Mouse (Mus musculus) embryonic facial prominence, embryonic 12.5 days (tissue): ENCODE measurements at regions not wholly inside any gene's neighbourhood (a gene's known extent, or its start where the extent isn't known, plus 50 kb on each side); places are given as distances from the start of the nearest gene placed in this dataset.

Experiments used
- ATAC-seq: fragments of 200-750 bp; cut with Nextera tagmentation; 2 replicates; pipeline ENCODE4 v1.8.0; 2017; ENCODE audit not compliant: insufficient number of reproducible peaks, insufficient read depth, low FRiP score, low TSS enrichment
- H3K27ac ChIP-seq: fragments of 300-500 bp; sonication (generic); 2 replicates; pipeline ENCODE4 v1.5.1; 2016; ENCODE audit warnings: mild to moderate bottlenecking
- H3K27me3 ChIP-seq: fragments of 300-500 bp; sonication (generic); 2 replicates; pipeline ENCODE4 v1.6.1; 2016; ENCODE audit warnings: mild to moderate bottlenecking, moderate library complexity
- H3K36me3 ChIP-seq: fragments of 300-500 bp; sonication (generic); 2 replicates; pipeline ENCODE4 v1.6.1; 2016; ENCODE audit warnings: mild to moderate bottlenecking
- H3K4me1 ChIP-seq: fragments of 300-500 bp; sonication (generic); 2 replicates; pipeline ENCODE4 v1.6.1; 2016
- H3K4me2 ChIP-seq: fragments of 300-500 bp; sonication (generic); replicated peaks from 2 replicates; pipeline ENCODE4 v1.6.1; 2016; ENCODE audit warnings: mild to moderate bottlenecking, moderate library complexity
- H3K4me3 ChIP-seq: fragments of 300-500 bp; sonication (generic); 2 replicates; pipeline ENCODE4 v1.5.1; 2016; ENCODE audit warnings: mild to moderate bottlenecking
- H3K9ac ChIP-seq: fragments of 300-500 bp; sonication (generic); 2 replicates; pipeline ENCODE4 v1.6.1; 2016; ENCODE audit warnings: mild to moderate bottlenecking, moderate library complexity
- H3K9me3 ChIP-seq: fragments of 300-500 bp; sonication (generic); 2 replicates; pipeline ENCODE4 v1.6.1; 2016; ENCODE audit warnings: mild to moderate bottlenecking, moderate library complexity
- WGBS: fragments of 180-500 bp; shearing (Covaris S2); methylation state at CpG from one replicate; pipeline ENCODE4 v1.1.7; 2016; 5-methylcytosine and 5-hydroxymethylcytosine counted together

DNA sequence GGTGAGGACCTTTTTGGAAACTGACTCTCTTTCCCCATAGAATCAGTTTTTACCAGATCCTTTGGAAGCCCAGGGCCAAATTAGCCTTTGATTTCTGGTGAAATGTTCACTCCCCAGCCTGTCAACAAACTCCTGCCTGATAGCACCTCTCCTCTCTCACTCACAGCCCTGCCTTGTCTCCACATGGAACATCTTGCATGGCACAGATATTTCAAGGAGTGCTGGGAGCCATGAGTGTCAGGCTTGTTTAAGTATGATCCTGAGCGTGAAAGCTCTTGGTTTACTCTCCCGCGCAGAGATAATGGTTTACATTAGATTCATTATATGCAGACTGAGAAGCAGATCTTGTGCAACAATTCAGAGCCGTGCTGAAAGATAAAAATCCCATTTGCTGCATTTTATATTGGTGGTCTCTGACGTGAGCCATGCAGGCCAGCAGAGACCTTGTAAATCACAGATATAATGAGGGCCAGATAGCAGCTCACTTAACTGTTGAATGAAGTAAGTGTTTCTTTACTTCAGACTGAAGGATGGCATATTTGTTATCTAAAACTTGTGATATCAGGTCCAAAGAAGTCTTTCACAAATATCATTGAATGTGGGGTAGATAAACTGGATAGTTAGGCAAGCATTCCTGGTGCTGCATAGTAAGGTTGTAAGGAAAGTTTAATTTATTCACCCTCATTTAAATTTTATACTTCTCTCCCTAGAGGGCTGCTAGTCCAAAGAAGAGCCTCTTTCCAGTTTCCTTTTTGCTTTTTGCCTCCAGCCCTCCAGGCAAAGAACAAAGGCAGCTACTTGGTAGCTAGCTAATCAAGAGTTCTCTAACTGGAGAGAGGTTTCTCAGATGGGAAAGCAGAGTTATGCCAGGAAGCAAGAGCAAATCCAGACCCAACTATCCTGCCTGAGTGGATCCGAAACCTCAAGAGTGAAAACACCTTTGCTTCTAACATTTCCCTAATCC is 81.8 kb downstream of the Tbx18 start:
- H3K27me3 ChIP-seq, result no peaks in the 10 kb centered on the region
- no peaks in the 10 kb centered on the region for H3K36me3 ChIP-seq
- no peak overlapping the region for H3K27ac ChIP-seq
- no peak overlapping the region for H3K4me2 ChIP-seq
- H3K4me3 ChIP-seq, result no peak overlapping the region
- no peak for ATAC-seq
- no peak overlapping the region for H3K9ac ChIP-seq
- H3K4me1 ChIP-seq, result no peaks in the 10 kb centered on the region
- no peaks in the 10 kb centered on the region for H3K9me3 ChIP-seq
- 49% methylated on average over 6 of the region's 6 CpGs for WGBS

DNA sequence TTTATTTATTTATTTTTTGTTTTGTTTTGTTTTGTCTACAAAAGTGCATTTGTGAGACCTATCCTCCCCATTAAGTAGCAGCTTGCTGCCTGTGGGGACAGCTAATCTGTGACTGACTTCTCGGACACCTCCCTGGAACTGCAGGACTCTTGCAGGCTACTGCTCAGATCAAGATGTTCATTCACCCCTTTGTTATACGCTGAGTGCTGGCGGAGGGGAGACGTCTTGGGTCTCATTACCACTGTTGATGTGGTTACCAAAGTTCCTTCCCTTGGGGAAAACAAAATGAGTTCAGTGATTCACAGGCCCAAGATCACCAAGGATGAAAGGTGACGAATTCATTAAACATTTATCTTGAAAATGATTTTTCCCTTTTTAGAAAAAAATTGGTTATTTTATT is 82.7 kb downstream of the Tbx18 start:
- Histone ChIP-seq H3K27ac (no peak overlapping the region), H3K4me2 (no peak overlapping the region), H3K9me3 (no peaks in the 10 kb centered on the region), H3K4me3 (no peak overlapping the region), H3K9ac (no peak overlapping the region), H3K27me3 (no peaks in the 10 kb centered on the region), H3K36me3 (no peaks in the 10 kb centered on the region), H3K4me1 (no peaks in the 10 kb centered on the region)
- no peak for ATAC-seq
- 35% methylated on average over 5 of the region's 5 CpGs for WGBS

DNA sequence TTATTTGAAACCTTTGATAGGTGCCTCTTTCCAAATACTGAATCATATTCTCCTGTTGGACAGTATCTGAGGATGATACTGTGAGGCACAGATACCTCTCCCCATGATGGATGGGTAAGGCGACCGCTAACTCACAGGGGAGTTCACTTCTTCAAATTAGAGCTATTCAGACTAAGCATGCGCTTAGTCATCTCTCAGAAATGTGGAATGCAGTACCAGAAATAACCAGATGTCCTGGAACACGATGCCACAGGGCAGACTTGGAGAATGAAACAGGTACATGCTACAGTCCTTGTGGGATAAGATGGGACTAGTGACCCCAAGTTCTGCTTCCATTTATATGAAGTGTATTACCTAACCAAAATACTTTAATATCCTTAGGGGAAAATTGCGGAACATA is 86.0 kb downstream of the Tbx18 start:
- WGBS, result 81% methylated on average over 5 of the region's 5 CpGs

DNA sequence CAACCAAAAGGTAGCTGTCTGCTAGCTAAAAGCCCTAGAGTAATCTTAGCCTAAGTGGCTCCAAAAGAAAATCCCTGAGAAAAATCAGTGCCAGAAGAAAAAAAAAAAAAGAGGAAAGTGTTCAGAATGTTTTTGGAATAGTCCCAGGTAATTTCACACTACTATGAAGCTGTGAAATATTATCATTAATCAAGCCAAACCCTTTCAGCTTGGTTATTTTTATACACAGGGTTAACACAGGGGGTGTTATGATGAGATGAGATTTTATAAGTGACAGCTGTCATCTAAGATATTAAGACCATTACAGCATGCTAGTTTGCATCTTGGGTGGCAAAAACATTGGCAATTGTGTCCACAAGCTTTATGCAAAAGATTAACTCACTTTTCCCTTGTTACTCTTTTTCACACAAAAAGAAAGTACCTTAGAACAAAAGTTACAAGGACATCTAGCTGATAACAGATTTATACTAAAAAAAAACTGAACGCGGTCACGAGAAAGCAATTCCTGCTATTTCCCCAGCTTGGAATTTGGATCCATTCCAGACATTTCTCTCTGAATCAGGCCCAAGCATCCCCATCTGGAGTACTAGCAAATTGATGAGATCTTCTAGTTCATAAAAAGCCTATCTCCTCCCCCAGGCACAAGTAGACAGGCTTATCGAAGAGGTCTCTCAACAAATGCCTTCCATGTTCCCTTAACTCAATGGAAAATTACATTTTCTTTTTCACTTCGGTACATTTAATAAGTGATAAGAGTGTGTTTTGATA is 97.0 kb downstream of the Tbx18 start:
- no peaks in the 10 kb centered on the region for H3K36me3 ChIP-seq
- no peaks in the 10 kb centered on the region for H3K4me1 ChIP-seq
- no peak overlapping the region for H3K27ac ChIP-seq
- H3K27me3 ChIP-seq, result no peaks in the 10 kb centered on the region
- no peak overlapping the region for H3K4me2 ChIP-seq
- H3K9me3 ChIP-seq, result no peaks in the 10 kb centered on the region
- WGBS, result 79% methylated on average over 5 of the region's 5 CpGs
- no peak for ATAC-seq
- H3K9ac ChIP-seq, result no peak overlapping the region
- H3K4me3 ChIP-seq, result no peak overlapping the region

More for the DNA sequence above, 86.0 kb downstream of the Tbx18 start:
- H3K4me3 ChIP-seq, result no peak overlapping the region
- H3K4me1 ChIP-seq, result no peaks in the 10 kb centered on the region
- no peaks in the 10 kb centered on the region for H3K36me3 ChIP-seq
- H3K4me2 ChIP-seq, result no peak overlapping the region
- H3K9ac ChIP-seq, result no peak overlapping the region
- no peaks in the 10 kb centered on the region for H3K27me3 ChIP-seq
- no peak overlapping the region for H3K27ac ChIP-seq
- no peak for ATAC-seq
- no peaks in the 10 kb centered on the region for H3K9me3 ChIP-seq

DNA sequence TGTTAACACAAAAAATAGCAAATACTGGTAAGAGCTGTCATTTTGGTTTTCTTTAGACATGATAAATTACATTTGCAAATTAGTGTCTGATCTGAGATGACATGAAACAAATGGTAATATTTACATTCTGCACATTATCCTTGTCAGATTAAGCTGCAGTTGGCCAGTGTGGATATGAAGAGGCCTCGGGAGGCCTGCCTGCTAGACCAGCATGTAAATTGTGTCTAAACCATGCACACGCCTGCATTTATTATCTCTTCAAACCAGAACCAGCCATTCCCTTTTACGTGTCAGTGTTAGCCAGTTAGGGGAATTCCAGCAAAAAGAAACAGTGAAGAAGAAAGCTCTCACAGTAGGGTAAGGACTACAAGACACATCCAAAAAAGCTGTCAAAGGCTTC is 104.6 kb downstream of the Tbx18 start:
- Histone ChIP-seq H3K9me3 (no peaks in the 10 kb centered on the region), H3K36me3 (no peaks in the 10 kb centered on the region), H3K4me2 (no peak overlapping the region), H3K4me3 (no peak overlapping the region), H3K9ac (no peak overlapping the region), H3K27ac (no peak overlapping the region), H3K27me3 (no peaks in the 10 kb centered on the region), H3K4me1 (no peaks in the 10 kb centered on the region)
- 59% methylated on average over 3 of the region's 3 CpGs for WGBS
- ATAC-seq, result no peak

DNA sequence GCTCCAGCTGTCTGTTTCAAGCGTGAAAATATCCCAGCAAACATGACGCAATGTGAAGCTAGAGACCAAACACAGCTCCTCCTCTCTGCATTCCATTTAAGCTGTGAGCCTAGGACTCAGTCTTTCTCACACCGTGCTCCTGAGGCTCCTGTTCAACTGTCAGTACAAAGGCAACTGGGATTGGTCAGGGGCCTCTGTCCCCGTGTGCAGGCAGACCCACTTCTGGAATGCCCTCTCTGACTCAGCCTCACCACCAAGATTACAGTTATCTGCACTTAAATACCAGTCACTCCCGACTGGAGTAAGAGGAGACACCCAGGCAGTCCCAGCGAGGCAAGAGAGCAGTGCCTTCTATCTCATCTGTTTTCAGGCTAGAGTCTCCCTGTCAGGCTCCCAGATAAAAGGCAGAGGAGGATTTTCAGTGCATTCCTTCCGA is 112.8 kb downstream of the Tbx18 start:
- no peak overlapping the region for H3K4me3 ChIP-seq
- H3K36me3 ChIP-seq, result no peaks in the 10 kb centered on the region
- no peak overlapping the region for H3K27ac ChIP-seq
- no peaks in the 10 kb centered on the region for H3K4me1 ChIP-seq
- no peaks in the 10 kb centered on the region for H3K9me3 ChIP-seq
- no peak overlapping the region for H3K9ac ChIP-seq
- ATAC-seq, result no peak
- 34% methylated on average over 7 of the region's 7 CpGs for WGBS
- no peaks in the 10 kb centered on the region for H3K27me3 ChIP-seq
- H3K4me2 ChIP-seq, result no peak overlapping the region

DNA sequence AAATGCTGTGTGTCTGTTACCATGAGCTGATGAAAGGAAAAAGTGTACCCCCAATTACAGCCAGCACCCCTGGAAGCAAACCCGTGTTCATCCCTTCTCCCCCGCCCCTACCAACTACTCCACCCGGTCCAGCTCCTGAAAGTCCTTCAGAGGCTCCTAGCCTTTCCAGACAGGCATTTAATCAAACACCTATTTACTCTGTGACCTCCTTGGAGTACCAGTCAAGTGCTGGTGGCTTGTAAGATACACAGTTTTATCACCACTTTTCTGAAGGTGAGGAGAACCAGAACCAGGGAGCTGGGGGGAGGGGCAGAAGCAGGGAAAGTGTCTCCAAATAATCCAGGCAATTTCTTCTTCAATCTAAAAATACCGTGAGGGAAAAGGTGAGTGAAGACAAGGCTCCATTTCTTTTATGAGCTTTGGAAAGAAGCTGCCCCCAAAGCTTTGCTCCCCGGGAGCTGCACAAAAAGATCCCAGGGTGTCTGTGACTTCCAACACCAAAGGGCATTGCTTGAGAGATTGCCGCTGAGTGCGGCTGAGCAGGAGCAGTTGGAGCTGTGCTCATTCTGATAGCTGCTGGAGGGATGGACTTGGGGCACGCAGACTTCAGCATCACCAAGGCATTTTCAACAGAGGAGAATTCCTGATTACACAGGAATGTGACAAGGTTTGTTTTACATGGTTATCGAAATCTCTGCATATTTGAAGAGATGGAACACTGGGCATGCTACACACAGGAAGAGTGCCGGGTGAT is 123.0 kb downstream of the Tbx18 start:
- ATAC-seq, result no peak

DNA sequence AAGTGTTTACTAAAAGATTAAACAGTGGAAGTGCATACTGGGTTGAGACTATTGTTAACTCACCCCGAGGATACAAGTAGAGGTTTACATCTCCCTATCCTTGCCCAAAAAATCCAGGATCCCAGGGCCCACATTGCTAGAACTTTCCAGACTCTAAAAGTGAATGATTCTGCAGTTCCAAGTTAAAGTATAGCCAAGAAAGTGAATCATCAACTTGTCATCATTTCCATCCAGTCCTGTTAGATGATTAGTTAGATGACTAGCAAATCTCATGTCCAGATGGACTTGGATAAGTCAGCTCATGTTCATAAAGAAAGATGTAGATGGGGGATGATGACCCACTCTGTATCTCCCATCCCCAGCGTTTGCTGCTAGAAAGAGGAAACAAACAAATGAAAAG is 155.5 kb downstream of the Tbx18 start:
- H3K4me3 ChIP-seq, result no peak overlapping the region
- no peak overlapping the region for H3K4me2 ChIP-seq
- H3K27ac ChIP-seq, result no peak overlapping the region
- no peaks in the 10 kb centered on the region for H3K27me3 ChIP-seq
- H3K4me1 ChIP-seq, result no peaks in the 10 kb centered on the region
- H3K36me3 ChIP-seq, result no peaks in the 10 kb centered on the region
- no peak overlapping the region for H3K9ac ChIP-seq
- H3K9me3 ChIP-seq, result no peaks in the 10 kb centered on the region
- ATAC-seq, result no peak
- 69% methylated on average over 2 of the region's 2 CpGs for WGBS

More for the DNA sequence above, 123.0 kb downstream of the Tbx18 start:
- H3K36me3 ChIP-seq, result no peaks in the 10 kb centered on the region
- no peak overlapping the region for H3K4me2 ChIP-seq
- 70% methylated on average over 10 of the region's 10 CpGs for WGBS
- H3K4me1 ChIP-seq, result no peaks in the 10 kb centered on the region
- no peak overlapping the region for H3K4me3 ChIP-seq
- H3K27ac ChIP-seq, result no peak overlapping the region
- no peaks in the 10 kb centered on the region for H3K27me3 ChIP-seq
- no peak overlapping the region for H3K9ac ChIP-seq
- no peaks in the 10 kb centered on the region for H3K9me3 ChIP-seq

DNA sequence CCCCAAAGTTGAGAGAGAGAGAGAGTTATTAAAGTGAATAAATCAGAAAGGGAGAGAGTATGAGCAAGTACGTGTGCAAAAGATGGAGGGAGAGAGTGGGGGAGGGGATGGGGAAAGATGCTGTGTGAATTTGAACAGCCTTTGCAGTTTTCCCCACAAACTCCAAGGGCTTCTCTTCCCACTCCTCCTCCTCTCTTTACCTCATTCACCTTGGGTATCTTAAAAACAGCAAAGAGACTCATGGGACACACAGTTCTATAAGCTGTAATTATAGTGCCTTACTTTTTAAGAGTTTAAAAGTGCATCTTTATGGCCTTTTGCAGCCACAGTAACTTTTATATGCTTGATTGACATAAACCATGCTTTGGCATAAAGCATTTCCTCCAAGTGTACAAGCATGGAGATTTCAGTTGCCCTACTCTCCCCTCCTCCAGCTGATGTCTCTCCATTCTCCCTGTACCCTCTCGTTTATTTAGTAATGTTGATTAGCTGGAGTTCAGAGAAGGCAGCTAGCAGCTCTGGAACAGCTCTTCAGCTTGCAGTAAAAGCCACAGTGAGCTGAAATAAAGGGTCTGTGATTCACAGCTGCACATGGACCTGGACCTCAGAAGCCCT is 156.7 kb downstream of the Tbx18 start:
- Histone ChIP-seq H3K4me2 (no peak overlapping the region), H3K9me3 (no peaks in the 10 kb centered on the region), H3K4me3 (no peak overlapping the region), H3K9ac (no peak overlapping the region), H3K27ac (no peak overlapping the region), H3K36me3 (no peaks in the 10 kb centered on the region), H3K27me3 (no peaks in the 10 kb centered on the region), H3K4me1 (no peaks in the 10 kb centered on the region)
- WGBS, result 36% methylated on average over 2 of the region's 2 CpGs
- ATAC-seq, result no peak

DNA sequence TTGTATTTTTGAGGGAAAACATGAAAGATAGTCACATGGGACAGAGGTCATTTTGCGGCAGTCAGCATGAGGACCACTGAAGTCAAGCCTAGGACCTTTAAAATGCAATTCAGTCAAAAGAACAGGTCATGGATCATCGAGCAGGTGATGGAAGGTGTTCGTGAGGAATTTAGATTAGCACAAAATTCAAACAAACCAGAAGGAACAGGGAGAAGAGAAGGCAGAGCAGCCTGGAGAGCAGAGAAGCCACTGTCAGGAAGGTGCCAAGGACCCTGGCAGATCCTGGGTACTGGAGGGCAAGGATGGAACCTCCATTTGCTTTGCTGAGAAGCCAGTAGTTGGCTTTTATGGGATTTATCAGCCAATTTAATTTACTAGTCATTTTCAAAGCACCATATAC is 167.8 kb downstream of the Tbx18 start:
- H3K27me3 ChIP-seq, result no peaks in the 10 kb centered on the region
- H3K9me3 ChIP-seq, result no peaks in the 10 kb centered on the region
- no peak for ATAC-seq
- H3K9ac ChIP-seq, result no peak overlapping the region
- no peak overlapping the region for H3K4me3 ChIP-seq
- 73% methylated on average over 3 of the region's 3 CpGs for WGBS
- H3K27ac ChIP-seq, result no peak overlapping the region
- no peaks in the 10 kb centered on the region for H3K36me3 ChIP-seq
- H3K4me2 ChIP-seq, result no peak overlapping the region
- no peaks in the 10 kb centered on the region for H3K4me1 ChIP-seq

DNA sequence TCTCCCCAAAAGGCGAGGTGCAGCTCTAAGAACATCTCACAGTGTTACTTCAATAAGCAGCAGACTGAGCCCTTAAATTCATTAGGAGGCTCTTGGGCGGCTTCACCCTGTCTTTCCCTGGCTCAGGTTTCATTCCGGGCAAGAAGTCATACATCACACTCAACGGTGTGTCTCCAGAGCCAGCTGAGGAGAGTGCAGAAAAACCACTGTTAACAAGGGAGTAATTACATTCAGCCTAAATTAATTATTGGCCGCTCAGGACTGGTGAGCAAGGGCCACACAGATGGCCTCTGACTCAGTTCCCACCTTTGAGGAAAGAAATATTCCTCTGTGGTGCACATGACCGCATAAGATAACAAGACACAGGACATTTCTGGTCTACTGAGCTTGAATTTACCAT is 168.3 kb downstream of the Tbx18 start:
- no peak overlapping the region for H3K4me3 ChIP-seq
- H3K36me3 ChIP-seq, result no peaks in the 10 kb centered on the region
- H3K4me2 ChIP-seq, result no peak overlapping the region
- no peak overlapping the region for H3K9ac ChIP-seq
- H3K9me3 ChIP-seq, result no peaks in the 10 kb centered on the region
- H3K4me1 ChIP-seq, result 0 out of 2 replicates have a peak, but pooled peaks cover under 1% of the 10 kb centered on the region
- ATAC-seq, result no peak
- no peaks in the 10 kb centered on the region for H3K27me3 ChIP-seq
- no peak overlapping the region for H3K27ac ChIP-seq
- WGBS, result 37% methylated on average over 6 of the region's 6 CpGs
